In the genomic region with DNA sequence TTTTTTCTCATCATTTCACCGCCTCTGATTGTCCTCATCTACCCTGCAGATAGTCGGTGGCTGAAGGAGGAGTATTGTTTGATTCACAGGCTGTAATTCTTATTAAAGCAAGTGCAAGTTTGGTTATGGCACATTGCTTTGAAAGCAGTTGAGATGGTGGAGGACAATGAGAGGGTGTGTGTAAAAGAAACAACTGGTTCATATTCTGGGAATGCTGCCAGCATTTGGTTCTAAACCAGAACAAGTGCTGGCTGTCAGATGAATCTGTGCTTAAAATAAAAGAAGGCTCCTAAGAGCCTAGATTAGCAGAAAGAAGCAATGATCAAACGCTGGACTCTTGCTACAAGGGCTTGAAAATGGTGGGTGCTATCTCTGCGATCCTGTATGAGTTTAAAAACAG, we compare ENCODE assay signal across 9 mouse cellular contexts.
DNase-seq lines count a peak whose midpoint lies in the region; ATAC-seq lines count a peak whose summit lies in the region.
"Had no signal": no experiment of that assay in that cellular context is flagged by ENCODE, and none has a peak within 500 bp of the region (broad histone marks: within the 10 kb centered on the region; RNA-seq: fewer than 3 reads in every experiment).

No protein-coding gene starts in this region.

- no peak overlapping the region for H3K9ac ChIP-seq in midbrain, embryonic 14.5 days (replicated peaks; ENCODE audit: low read length)
- no peak overlapping the region for H3K9ac ChIP-seq in midbrain, embryonic 13.5 days (replicated peaks)

- no peak overlapping the region for H3K4me3 ChIP-seq in midbrain, embryonic 14.5 days (replicated peaks; ENCODE audit: low read depth, low read length)
- H3K4me3 ChIP-seq in midbrain, embryonic 13.5 days (replicated peaks): no peak overlapping the region

- WGBS in midbrain, embryonic 14.5 days: 38% methylated on average over 4 of the region's 4 CpGs
- 61% methylated on average over 4 of the region's 4 CpGs for WGBS in midbrain, embryonic 13.5 days

- H3K27me3 ChIP-seq in midbrain, embryonic 14.5 days (ENCODE audit: control insufficient read depth, insufficient read depth, low read length): no peaks in the 10 kb centered on the region
- no peaks in the 10 kb centered on the region for H3K27me3 ChIP-seq in midbrain, embryonic 13.5 days

- H3K4me2 ChIP-seq in midbrain, embryonic 14.5 days (ENCODE audit: low read length): no peak overlapping the region
- no peak overlapping the region for H3K4me2 ChIP-seq in midbrain, embryonic 13.5 days (replicated peaks)

- peak; percentile 7 to 12 for DNase-seq in cerebellum, postnatal 14 days
- no peak for DNase-seq in cerebellum, adult 11 months
- peak; percentile 63 for DNase-seq in midbrain, embryonic 14.5 days
- DNase-seq in layer of hippocampus, adult 8-10 months (ENCODE audit: low spot score in 2 of 2): peak; percentile 26 to 35
- DNase-seq in right cerebral cortex, postnatal 36 days (ENCODE audit: low spot score in 2 of 2): peak; percentile 7 to 42
- DNase-seq in ovary, postnatal 10 days (ENCODE audit: low spot score): no peak
- no peak for DNase-seq in T-cell, adult 2 months (ENCODE audit: low spot score)
- DNase-seq: cerebellum, adult 11-12 months had no signal

- no peaks in the 10 kb centered on the region for H3K36me3 ChIP-seq in midbrain, embryonic 14.5 days (ENCODE audit: control insufficient read depth, insufficient read depth, low read length)
- no peaks in the 10 kb centered on the region for H3K36me3 ChIP-seq in midbrain, embryonic 13.5 days

- no peak overlapping the region for H3K27ac ChIP-seq in midbrain, embryonic 14.5 days (replicated peaks; ENCODE audit: low read depth, low read length)
- H3K27ac ChIP-seq in midbrain, embryonic 13.5 days: no peak overlapping the region

- H3K4me1 ChIP-seq in midbrain, embryonic 14.5 days (ENCODE audit: control insufficient read depth, insufficient read depth, low read length): peaks cover 13% of the 10 kb centered on the region
- peaks cover 18% of the 10 kb centered on the region for H3K4me1 ChIP-seq in midbrain, embryonic 13.5 days (replicated peaks)

- H3K9me3 ChIP-seq in midbrain, embryonic 14.5 days (ENCODE audit: control insufficient read depth, low read length): no peaks in the 10 kb centered on the region
- no peaks in the 10 kb centered on the region for H3K9me3 ChIP-seq in midbrain, embryonic 13.5 days

- no peak for ATAC-seq in midbrain, embryonic 14.5 days (ENCODE audit: low FRiP score, low TSS enrichment)
- ATAC-seq in midbrain, embryonic 13.5 days: no peak

Comparison
In these comparisons a context has a peak if more than half of its experiments do, and no peak if none do; other contexts are left out.
1. DNase-seq: peak in cerebellum, postnatal 14 days (2 of 2), midbrain, embryonic 14.5 days (single experiment), layer of hippocampus, adult 8-10 months (2 of 2) and right cerebral cortex, postnatal 36 days (2 of 2); none in cerebellum, adult 11 months (single experiment), ovary, postnatal 10 days (single experiment) and T-cell, adult 2 months (single experiment).